Mouse (Mus musculus) spleen, postnatal 0 days (tissue): ENCODE data around the gene Palm2. TPM values are rescaled to one million over a fixed set of nuclear protein-coding genes. Genes with fewer than 3 reads are reported as not detected.

ENCODE experiments used
- polyA plus RNA-seq: library from polyadenylated mRNA; unstranded; fragments of >200 nt; fragmentation: Nextera tagmentation; extraction: Ambion mirVana; gene quantifications from 2 replicates; pipeline ENCODE4 v1.2.1, GENCODE M21; 2015

Palm2 gene
- polyA plus RNA-seq: 0.19 and 0.35 TPM in 2 replicates

DNA sequence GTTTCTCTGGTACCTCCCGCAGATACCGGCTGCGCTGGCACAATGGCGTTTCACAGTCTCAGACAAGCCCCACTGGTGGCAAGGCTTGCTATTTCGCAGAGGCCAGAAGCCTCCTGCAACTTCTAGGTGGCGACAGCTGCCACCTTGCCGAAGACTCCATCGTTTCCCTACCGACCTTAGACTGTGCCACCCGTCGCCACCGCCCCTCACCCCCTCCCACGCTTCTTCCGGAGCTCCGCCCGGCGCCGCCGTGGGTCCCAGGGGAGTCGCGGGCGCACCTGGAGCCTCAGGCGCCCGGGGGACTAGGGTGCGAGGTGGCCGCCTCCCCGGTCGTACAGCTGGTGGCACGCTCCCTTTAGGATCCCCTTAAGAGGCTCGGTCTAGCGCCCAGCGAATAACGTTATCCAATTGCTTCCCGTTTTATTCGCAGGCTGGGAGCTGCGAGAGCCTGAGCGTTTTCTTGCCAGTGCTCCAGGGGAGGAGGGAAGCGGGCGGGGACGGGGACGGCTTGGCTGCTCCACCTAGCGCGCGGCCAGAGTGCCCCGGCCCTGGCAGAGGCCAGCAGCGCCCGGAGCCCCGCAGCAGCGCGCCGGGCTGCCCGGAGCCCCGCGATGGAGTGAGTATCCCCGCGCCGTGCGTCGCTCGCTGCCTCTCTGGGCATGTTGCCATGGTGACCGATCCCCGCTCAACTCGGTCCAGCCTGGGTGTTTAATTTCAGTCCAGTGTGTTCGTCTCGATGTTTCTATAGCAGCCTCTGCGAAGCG is at the start of gene Palm2:
Palm2 (plus strand) TSS at position 307 of the 764 bp plus-strand sequence.

DNA sequence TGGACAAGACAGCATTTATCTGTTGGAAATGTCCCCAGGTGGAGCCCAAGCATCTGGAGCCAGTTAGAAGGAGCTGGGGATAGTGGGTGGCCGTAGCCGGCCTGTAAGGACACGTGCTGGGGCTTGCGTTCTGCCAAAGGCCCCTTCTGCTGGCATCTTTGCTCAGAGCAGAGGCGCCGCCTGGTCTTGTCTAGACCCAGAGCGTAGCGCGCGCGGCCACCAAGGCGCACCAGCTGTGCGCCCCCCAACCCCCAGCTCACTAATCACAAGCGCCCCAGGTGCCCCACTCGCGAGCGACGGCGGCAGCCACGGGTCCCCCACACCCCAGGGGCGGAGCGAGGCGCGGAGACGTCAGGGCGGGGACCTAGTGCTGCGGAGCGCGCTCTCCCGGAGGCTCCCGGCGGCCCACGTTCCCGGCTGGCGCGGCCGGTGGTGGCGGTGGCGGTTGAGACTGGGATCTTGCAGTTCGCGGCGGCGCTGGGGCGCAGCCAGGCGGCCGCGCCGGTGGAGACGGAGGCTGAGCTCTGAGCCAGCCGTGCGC is 133.7 kb downstream of the Palm2 start, which contains the start of gene Pakap:
Pakap (plus strand) TSS at position 514 of the 541 bp plus-strand sequence.

DNA sequence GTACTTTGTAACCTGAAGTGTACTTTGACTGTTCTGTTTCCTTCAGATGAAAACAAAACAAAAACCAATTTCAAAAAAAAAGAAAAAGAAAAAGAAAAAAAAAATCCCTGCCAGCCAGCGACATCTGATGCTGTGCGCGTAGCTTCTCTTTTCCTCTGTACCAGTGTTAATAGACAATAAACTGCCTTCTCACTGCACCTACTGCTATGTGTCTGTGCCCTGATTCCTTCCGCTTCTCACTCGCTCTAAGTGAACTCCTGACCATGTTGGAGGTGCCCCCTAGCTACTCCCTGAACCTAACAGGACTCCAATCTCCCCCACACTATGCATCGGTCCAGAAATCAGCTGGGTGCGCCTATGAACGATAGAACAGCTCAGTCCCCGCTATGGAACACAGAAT is 283.3 kb downstream of the Palm2 start, which contains the start of gene Akap2:
Akap2 (plus strand) TSS at position 304 of the 400 bp plus-strand sequence.

Other genes starting within 250 kb of the Palm2 start
- gene Ptpn3, start 132.4 kb upstream of the Palm2 start, polyA plus RNA-seq: 0.88 and 1.0 TPM in 2 replicates
- 5.1 and 6.0 TPM in 2 replicates for gene Pakap, start 133.9 kb downstream of the Palm2 start, polyA plus RNA-seq